Mouse (Mus musculus) heart, postnatal 0 days (tissue): Measurements from ENCODE around the gene Cachd1.

Experiments
- CTCF ChIP-seq: IDR thresholded peaks from 2 replicates; pipeline ENCODE4 v1.5.1; 2016; ENCODE audit warnings: antibody characterized with exemption, control low read depth, low read depth
- EP300 ChIP-seq: IDR thresholded peaks from 2 replicates; pipeline ENCODE4 v1.6.1; 2016; ENCODE audit warnings: antibody characterized with exemption, low read depth

- no peak for TF ChIP-seq CTCF
- no peak for TF ChIP-seq EP300
Measured at GRCm38 (mm10) chr4:100893739-100894138, 117.3 kb downstream of the Cachd1 start.
